Mouse (Mus musculus): Measurements from ENCODE around the gene Tmeff2. TPM values are rescaled to one million over a fixed set of nuclear protein-coding genes. Genes with fewer than 3 reads are reported as not detected.

Gene Tmeff2
- polyA plus RNA-seq, 1 experiment from 2014 or later: 6.3 TPM

- H3K9me3 ChIP-seq (replicated peaks; ENCODE audit: control insufficient read depth, low read length): no peaks in the 10 kb centered on the region
- no peak overlapping the region for H3K9ac ChIP-seq (ENCODE audit: low read length)
- H3K27ac ChIP-seq (ENCODE audit: low read length): no peak overlapping the region
- no peak overlapping the region for H3K4me2 ChIP-seq (ENCODE audit: low read depth, low read length)
- H3K27me3 ChIP-seq (ENCODE audit: control insufficient read depth, insufficient read depth, low read length): no peaks in the 10 kb centered on the region
- H3K4me3 ChIP-seq (replicated peaks; ENCODE audit: low read length): no peak overlapping the region
- 64% methylated on average over 2 of the region's 2 CpGs for WGBS
- no peak for ATAC-seq (ENCODE audit: insufficient read depth, low FRiP score)
- no peaks in the 10 kb centered on the region for H3K36me3 ChIP-seq (ENCODE audit: control insufficient read depth, insufficient read depth, low read length)
- H3K4me1 ChIP-seq (ENCODE audit: control insufficient read depth, insufficient read depth, low read length): no peaks in the 10 kb centered on the region
Observed at GRCm38 (mm10) chr1:50935076-50935475, 34.6 kb downstream of the Tmeff2 start.

- ATAC-seq (ENCODE audit: insufficient read depth, low FRiP score): no peak
- H3K27ac ChIP-seq (ENCODE audit: low read length): no peak overlapping the region
- H3K9me3 ChIP-seq (replicated peaks; ENCODE audit: control insufficient read depth, low read length): no peaks in the 10 kb centered on the region
- no peaks in the 10 kb centered on the region for H3K4me1 ChIP-seq (ENCODE audit: control insufficient read depth, insufficient read depth, low read length)
- 69% methylated on average over 2 of the region's 2 CpGs for WGBS
- no peaks in the 10 kb centered on the region for H3K27me3 ChIP-seq (ENCODE audit: control insufficient read depth, insufficient read depth, low read length)
- H3K4me3 ChIP-seq (replicated peaks; ENCODE audit: low read length): no peak overlapping the region
- no peak overlapping the region for H3K4me2 ChIP-seq (ENCODE audit: low read depth, low read length)
- no peak overlapping the region for H3K9ac ChIP-seq (ENCODE audit: low read length)
- H3K36me3 ChIP-seq (ENCODE audit: control insufficient read depth, insufficient read depth, low read length): no peaks in the 10 kb centered on the region
Observed at GRCm38 (mm10) chr1:50935484-50935883, 35.0 kb downstream of the Tmeff2 start.

- no peak for ATAC-seq (ENCODE audit: insufficient read depth, low FRiP score)
- H3K9me3 ChIP-seq (replicated peaks; ENCODE audit: control insufficient read depth, low read length): no peaks in the 10 kb centered on the region
- no peak overlapping the region for H3K27ac ChIP-seq (ENCODE audit: low read length)
- no peak overlapping the region for H3K4me3 ChIP-seq (replicated peaks; ENCODE audit: low read length)
- H3K4me2 ChIP-seq (ENCODE audit: low read depth, low read length): no peak overlapping the region
- H3K9ac ChIP-seq (ENCODE audit: low read length): no peak overlapping the region
- H3K4me1 ChIP-seq (ENCODE audit: control insufficient read depth, insufficient read depth, low read length): no peaks in the 10 kb centered on the region
- H3K27me3 ChIP-seq (ENCODE audit: control insufficient read depth, insufficient read depth, low read length): no peaks in the 10 kb centered on the region
- H3K36me3 ChIP-seq (ENCODE audit: control insufficient read depth, insufficient read depth, low read length): no peaks in the 10 kb centered on the region
- 79% methylated on average over 7 of the region's 7 CpGs for WGBS
Observed at GRCm38 (mm10) chr1:50940131-50941039, 39.9 kb downstream of the Tmeff2 start.

- Histone ChIP-seq H3K9ac (ENCODE audit: low read length) (no peak overlapping the region), H3K4me3 (replicated peaks; ENCODE audit: low read length) (no peak overlapping the region), H3K4me2 (ENCODE audit: low read depth, low read length) (no peak overlapping the region), H3K27ac (ENCODE audit: low read length) (no peak overlapping the region), H3K4me1 (ENCODE audit: control insufficient read depth, insufficient read depth, low read length) (no peaks in the 10 kb centered on the region), H3K27me3 (ENCODE audit: control insufficient read depth, insufficient read depth, low read length) (no peaks in the 10 kb centered on the region), H3K36me3 (ENCODE audit: control insufficient read depth, insufficient read depth, low read length) (no peaks in the 10 kb centered on the region), H3K9me3 (replicated peaks; ENCODE audit: control insufficient read depth, low read length) (no peaks in the 10 kb centered on the region)
- WGBS: 70% methylated on average over 1 of the region's 1 CpGs
- ATAC-seq (ENCODE audit: insufficient read depth, low FRiP score): no peak
Observed at GRCm38 (mm10) chr1:50948575-50948974, 48.1 kb downstream of the Tmeff2 start.

- no peak overlapping the region for H3K9ac ChIP-seq (ENCODE audit: low read length)
- H3K4me1 ChIP-seq (ENCODE audit: control insufficient read depth, insufficient read depth, low read length): no peaks in the 10 kb centered on the region
- ATAC-seq (ENCODE audit: insufficient read depth, low FRiP score): no peak
- H3K36me3 ChIP-seq (ENCODE audit: control insufficient read depth, insufficient read depth, low read length): no peaks in the 10 kb centered on the region
- H3K4me3 ChIP-seq (replicated peaks; ENCODE audit: low read length): no peak overlapping the region
- no peaks in the 10 kb centered on the region for H3K27me3 ChIP-seq (ENCODE audit: control insufficient read depth, insufficient read depth, low read length)
- no peak overlapping the region for H3K4me2 ChIP-seq (ENCODE audit: low read depth, low read length)
- no peaks in the 10 kb centered on the region for H3K9me3 ChIP-seq (replicated peaks; ENCODE audit: control insufficient read depth, low read length)
- no peak overlapping the region for H3K27ac ChIP-seq (ENCODE audit: low read length)
- 94% methylated on average over 1 of the region's 1 CpGs for WGBS
Observed at GRCm38 (mm10) chr1:50958844-50959243, 58.4 kb downstream of the Tmeff2 start.

- no peak overlapping the region for H3K9ac ChIP-seq (ENCODE audit: low read length)
- peak overlapping the region; percentile 25; the same call in 1 of the 2 replicates for H3K4me2 ChIP-seq (ENCODE audit: low read depth, low read length)
- WGBS: 25% methylated on average over 5 of the region's 5 CpGs
- H3K4me1 ChIP-seq (ENCODE audit: control insufficient read depth, insufficient read depth, low read length): no peaks in the 10 kb centered on the region
- no peak overlapping the region for H3K27ac ChIP-seq (ENCODE audit: low read length)
- no peaks in the 10 kb centered on the region for H3K27me3 ChIP-seq (ENCODE audit: control insufficient read depth, insufficient read depth, low read length)
- no peak for ATAC-seq (ENCODE audit: insufficient read depth, low FRiP score)
- H3K36me3 ChIP-seq (ENCODE audit: control insufficient read depth, insufficient read depth, low read length): no peaks in the 10 kb centered on the region
- no peaks in the 10 kb centered on the region for H3K9me3 ChIP-seq (replicated peaks; ENCODE audit: control insufficient read depth, low read length)
- no peak overlapping the region; the same call in 1 of the 2 replicates for H3K4me3 ChIP-seq (replicated peaks; ENCODE audit: low read length)
Observed at GRCm38 (mm10) chr1:50961954-50962648, 61.7 kb downstream of the Tmeff2 start.

- WGBS: 33% methylated on average over 4 of the region's 4 CpGs
- Histone ChIP-seq H3K27me3 (ENCODE audit: control insufficient read depth, insufficient read depth, low read length) (no peaks in the 10 kb centered on the region), H3K9ac (ENCODE audit: low read length) (no peak overlapping the region), H3K4me1 (ENCODE audit: control insufficient read depth, insufficient read depth, low read length) (no peaks in the 10 kb centered on the region), H3K36me3 (ENCODE audit: control insufficient read depth, insufficient read depth, low read length) (no peaks in the 10 kb centered on the region), H3K9me3 (replicated peaks; ENCODE audit: control insufficient read depth, low read length) (no peaks in the 10 kb centered on the region), H3K4me2 (ENCODE audit: low read depth, low read length) (peak overlapping the region; percentile 25; the same call in 1 of the 2 replicates), H3K4me3 (replicated peaks; ENCODE audit: low read length) (no peak overlapping the region; the same call in 1 of the 2 replicates), H3K27ac (ENCODE audit: low read length) (no peak overlapping the region)
- ATAC-seq (ENCODE audit: insufficient read depth, low FRiP score): no peak
Observed at GRCm38 (mm10) chr1:50962649-50963000, 62.2 kb downstream of the Tmeff2 start.

GRCm38 (mm10) chr1:50969685-50970084, 69.2 kb downstream of the Tmeff2 start:
- H3K27me3 ChIP-seq (ENCODE audit: control insufficient read depth, insufficient read depth, low read length): no peaks in the 10 kb centered on the region
- H3K4me2 ChIP-seq (ENCODE audit: low read depth, low read length): no peak overlapping the region
- no peak overlapping the region for H3K27ac ChIP-seq (ENCODE audit: low read length)
- H3K9me3 ChIP-seq (replicated peaks; ENCODE audit: control insufficient read depth, low read length): no peaks in the 10 kb centered on the region
- no peak overlapping the region for H3K4me3 ChIP-seq (replicated peaks; ENCODE audit: low read length)
- ATAC-seq (ENCODE audit: insufficient read depth, low FRiP score): no peak
- H3K9ac ChIP-seq (ENCODE audit: low read length): no peak overlapping the region
- H3K4me1 ChIP-seq (ENCODE audit: control insufficient read depth, insufficient read depth, low read length): no peaks in the 10 kb centered on the region
- no peaks in the 10 kb centered on the region for H3K36me3 ChIP-seq (ENCODE audit: control insufficient read depth, insufficient read depth, low read length)
- WGBS: 62% methylated on average over 2 of the region's 2 CpGs

GRCm38 (mm10) chr1:50970853-50971252, 70.4 kb downstream of the Tmeff2 start:
- no peak overlapping the region for H3K9ac ChIP-seq (ENCODE audit: low read length)
- WGBS: 32% methylated on average over 2 of the region's 2 CpGs
- H3K27ac ChIP-seq (ENCODE audit: low read length): no peak overlapping the region
- H3K36me3 ChIP-seq (ENCODE audit: control insufficient read depth, insufficient read depth, low read length): no peaks in the 10 kb centered on the region
- H3K4me2 ChIP-seq (ENCODE audit: low read depth, low read length): no peak overlapping the region
- H3K4me1 ChIP-seq (ENCODE audit: control insufficient read depth, insufficient read depth, low read length): no peaks in the 10 kb centered on the region
- no peaks in the 10 kb centered on the region for H3K9me3 ChIP-seq (replicated peaks; ENCODE audit: control insufficient read depth, low read length)
- no peaks in the 10 kb centered on the region for H3K27me3 ChIP-seq (ENCODE audit: control insufficient read depth, insufficient read depth, low read length)
- ATAC-seq (ENCODE audit: insufficient read depth, low FRiP score): no peak
- H3K4me3 ChIP-seq (replicated peaks; ENCODE audit: low read length): no peak overlapping the region
